Mouse (Mus musculus) heart, embryonic 16.5 days (tissue): ENCODE data around the gene Rbm15. TPM values are rescaled to one million over a fixed set of nuclear protein-coding genes. Genes with fewer than 3 reads are reported as not detected.
"Not testable (repeated sequence)": the region's sequence is repeated elsewhere in the genome, so short reads cannot be mapped to it uniquely, and the experiment has no call there.

Experiments
- ATAC-seq: fragments of 200-750 bp; cut with Nextera tagmentation; replicated peaks from 2 replicates; pipeline ENCODE4 v1.8.0; 2017; ENCODE audit warnings: moderate number of reproducible peaks; ENCODE audit not compliant: insufficient read depth, low FRiP score; ENCODE audit errors: extremely low read depth
- H3K27ac ChIP-seq: fragments of 300-500 bp; sonication (generic); 2 replicates; pipeline ENCODE4 v1.5.1; 2014; ENCODE audit warnings: mild to moderate bottlenecking, low read length, control low read depth, moderate library complexity
- H3K27me3 ChIP-seq: fragments of 300-500 bp; sonication (generic); 2 replicates; pipeline ENCODE4 v1.6.1; 2014; ENCODE audit warnings: low read length, mixed read lengths; ENCODE audit not compliant: control insufficient read depth, insufficient read depth
- H3K36me3 ChIP-seq: fragments of 300-500 bp; sonication (generic); 2 replicates; pipeline ENCODE4 v1.6.1; 2014; ENCODE audit not compliant: control insufficient read depth, insufficient read depth
- H3K4me1 ChIP-seq: fragments of 300-500 bp; sonication (generic); 2 replicates; pipeline ENCODE4 v1.6.1; 2014; ENCODE audit warnings: low read length, mixed read lengths; ENCODE audit not compliant: control insufficient read depth, insufficient read depth
- H3K4me2 ChIP-seq: fragments of 300-500 bp; sonication (generic); 2 replicates; pipeline ENCODE4 v1.6.1; 2014; ENCODE audit warnings: low read depth, mild to moderate bottlenecking, control low read depth, low read length
- H3K4me3 ChIP-seq: fragments of 300-500 bp; sonication (generic); 2 replicates; pipeline ENCODE4 v1.5.1; 2014; ENCODE audit warnings: mild to moderate bottlenecking, control low read depth, low read length
- H3K9ac ChIP-seq: fragments of 300-500 bp; sonication (generic); 2 replicates; pipeline ENCODE4 v1.6.1; 2014; ENCODE audit warnings: low read length, control low read depth
- H3K9me3 ChIP-seq: fragments of 300-500 bp; sonication (generic); replicated peaks from 2 replicates; pipeline ENCODE4 v1.6.1; 2016; ENCODE audit warnings: low read length; ENCODE audit not compliant: control insufficient read depth
- WGBS: fragments of 180-500 bp; shearing (Covaris S2); extraction: QIAGEN DNeasy Blood & Tissue Kit; methylation state at CpG from one replicate; pipeline ENCODE4 v1.1.7; 2014; 5-methylcytosine and 5-hydroxymethylcytosine counted together
- polyA plus RNA-seq: library from polyadenylated mRNA; unstranded; fragments of >200 nt; fragmentation: Nextera tagmentation; extraction: Ambion mirVana; gene quantifications from 2 replicates; pipeline ENCODE4 v1.2.1, GENCODE M21; 2015

Gene Rbm15
- polyA plus RNA-seq, 1 experiment from 2014 or later, result 10.8 TPM

- Histone ChIP-seq H3K9ac (no peak overlapping the region), H3K27ac (no peak overlapping the region), H3K4me1 (peaks cover 6% of the 10 kb centered on the region), H3K4me2 (no peak overlapping the region), H3K9me3 (no peaks in the 10 kb centered on the region), H3K4me3 (no peak overlapping the region), H3K27me3 (no peaks in the 10 kb centered on the region), H3K36me3 (peaks cover 5% of the 10 kb centered on the region; the same call in 1 of the 2 replicates)
- 96% methylated on average over 3 of the region's 3 CpGs for WGBS
- no peak for ATAC-seq
These were observed 16.1 kb downstream of the Rbm15 start for GRCm38 (mm10) chr3:107317338-107317737.

GRCm38 (mm10) chr3:107296917-107297316, 36.6 kb downstream of the Rbm15 start:
- not testable (repeated sequence) for H3K27ac ChIP-seq, H3K9ac ChIP-seq, H3K4me3 ChIP-seq, H3K4me1 ChIP-seq, H3K36me3 ChIP-seq, H3K9me3 ChIP-seq, H3K4me2 ChIP-seq, ATAC-seq, H3K27me3 ChIP-seq
- 69% methylated on average over 4 of the region's 4 CpGs for WGBS

GRCm38 (mm10) chr3:107295672-107296360, 37.7 kb downstream of the Rbm15 start:
- Histone ChIP-seq H3K27ac (no peak overlapping the region), H3K9ac (no peak overlapping the region), H3K27me3 (no peaks in the 10 kb centered on the region), H3K4me1 (peaks cover 6% of the 10 kb centered on the region; the same call in 1 of the 2 replicates), H3K4me2 (no peak overlapping the region), H3K9me3 (no peaks in the 10 kb centered on the region), H3K4me3 (no peak overlapping the region), H3K36me3 (0 out of 2 replicates have a peak, but pooled peaks cover under 1% of the 10 kb centered on the region)
- no peak for ATAC-seq
- 77% methylated on average over 5 of the region's 5 CpGs for WGBS

GRCm38 (mm10) chr3:107290764-107291381, 42.6 kb downstream of the Rbm15 start, which contains the start of gene Slc16a4:
Gene Slc16a4, plus strand, starts transcription at chr3:107291230.
- Histone ChIP-seq H3K4me1 (no peaks in the 10 kb centered on the region), H3K27ac (peak within 1 kb of the TSS; percentile 44; the same call in 1 of the 2 replicates), H3K9me3 (no peaks in the 10 kb centered on the region), H3K9ac (no peak within 1 kb of the TSS), H3K4me2 (peak within 1 kb of the TSS; percentile 32; the same call in 1 of the 2 replicates), H3K27me3 (no peaks in the 10 kb centered on the region), H3K36me3 (no peaks in the 10 kb centered on the region), H3K4me3 (no peak within 1 kb of the TSS)
- ATAC-seq, result peak; percentile 79
- WGBS, result 27% methylated on average over 9 of the region's 9 CpGs

- H3K27me3 ChIP-seq, result no peaks in the 10 kb centered on the region
- no peaks in the 10 kb centered on the region for H3K4me1 ChIP-seq
- no peak overlapping the region for H3K9ac ChIP-seq
- H3K4me2 ChIP-seq, result no peak overlapping the region
- no peak overlapping the region for H3K4me3 ChIP-seq
- no peak for ATAC-seq
- peaks cover 11% of the 10 kb centered on the region for H3K36me3 ChIP-seq
- H3K27ac ChIP-seq, result no peak overlapping the region
- H3K9me3 ChIP-seq, result peaks cover 3% of the 10 kb centered on the region; the same call in 1 of the 2 replicates
These were observed 46.1 kb downstream of the Rbm15 start for GRCm38 (mm10) chr3:107287346-107287745.

- Histone ChIP-seq H3K4me2 (no peak overlapping the region), H3K36me3 (peaks cover 14% of the 10 kb centered on the region), H3K27me3 (no peaks in the 10 kb centered on the region), H3K9me3 (peaks cover 3% of the 10 kb centered on the region; the same call in 1 of the 2 replicates), H3K27ac (no peak overlapping the region), H3K4me1 (no peaks in the 10 kb centered on the region), H3K9ac (no peak overlapping the region), H3K4me3 (no peak overlapping the region)
- 67% methylated on average over 2 of the region's 2 CpGs for WGBS
- ATAC-seq, result no peak
These were observed 47.4 kb downstream of the Rbm15 start for GRCm38 (mm10) chr3:107286123-107286522.

GRCm38 (mm10) chr3:107278479-107279269, 54.8 kb downstream of the Rbm15 start, which contains the start of gene Lamtor5:
Gene Lamtor5, plus strand, starts transcription at chr3:107278858.
- Histone ChIP-seq H3K9ac (peak within 1 kb of the TSS; percentile 78), H3K4me2 (peak within 1 kb of the TSS; percentile 78), H3K9me3 (peaks cover 3% of the 10 kb centered on the region; the same call in 1 of the 2 replicates), H3K27ac (no peak within 1 kb of the TSS), H3K4me1 (peaks cover 10% of the 10 kb centered on the region), H3K4me3 (peak within 1 kb of the TSS; percentile 80), H3K27me3 (no peaks in the 10 kb centered on the region), H3K36me3 (peaks cover 9% of the 10 kb centered on the region)
- WGBS, result 3% methylated on average over 43 of the region's 43 CpGs
- ATAC-seq, result peak; percentile 83

GRCm38 (mm10) chr3:107276626-107277025, 56.8 kb downstream of the Rbm15 start:
- H3K9ac ChIP-seq, result no peak overlapping the region
- 81% methylated on average over 3 of the region's 3 CpGs for WGBS
- no peak overlapping the region for H3K4me3 ChIP-seq
- H3K4me2 ChIP-seq, result no peak overlapping the region
- H3K4me1 ChIP-seq, result peaks cover 10% of the 10 kb centered on the region
- H3K9me3 ChIP-seq, result no peaks in the 10 kb centered on the region
- no peak for ATAC-seq
- H3K27me3 ChIP-seq, result no peaks in the 10 kb centered on the region
- H3K27ac ChIP-seq, result no peak overlapping the region
- no peaks in the 10 kb centered on the region for H3K36me3 ChIP-seq
